Mouse (Mus musculus) heart, adult 18-20 months (tissue): ENCODE results near the gene Aym1. TPM values are rescaled to one million over a fixed set of nuclear protein-coding genes. Genes with fewer than 3 reads are reported as not detected.
"Not testable (repeated sequence)": the region's sequence is repeated elsewhere in the genome, so short reads cannot be mapped to it uniquely, and the experiment has no call there.

Experiments
- DNase-seq, 2 experiments: peaks; one replicate each; pipeline ENCODE4 v3.0.0; 2021 to 2022; ENCODE audit warnings: mixed read lengths in 1 of 2
- total RNA-seq, 2 experiments: library from RNA; stranded (reverse); gene quantifications; 2 replicates each; pipeline ENCODE4 v1.2.3; 2021

Gene Aym1
- total RNA-seq, 2 experiments from 2014 or later = not detected

GRCm38 (mm10) chr5:113352636-113353035, 4.5 kb upstream of the Aym1 start:
- DNase-seq = no peak

- no peak for DNase-seq
Measured at GRCm38 (mm10) chr5:113354311-113354710, 2.8 kb upstream of the Aym1 start.

DNA sequence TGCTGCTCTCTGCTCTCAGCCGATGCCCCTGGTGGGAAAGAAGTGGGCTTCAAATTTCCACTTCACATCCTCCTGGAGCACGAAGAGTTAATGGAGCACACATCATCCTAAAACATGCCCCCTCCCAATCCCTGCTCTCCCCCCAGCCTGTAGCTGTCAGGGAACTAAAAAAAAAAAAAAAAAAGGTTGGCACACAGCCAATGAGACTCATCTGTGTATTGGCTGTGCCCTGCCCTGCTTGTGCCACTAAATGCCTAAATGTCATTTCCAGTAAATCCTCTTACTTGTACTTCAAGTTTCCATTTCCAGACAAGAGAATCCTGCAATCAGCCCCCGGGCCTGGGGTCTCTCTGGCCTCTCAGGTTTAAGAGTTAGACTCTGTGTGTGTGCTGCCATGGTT, 562 bp downstream of the Aym1 start:
- no peak for DNase-seq

GRCm38 (mm10) chr5:113358833-113359232, 1.7 kb downstream of the Aym1 start:
- peak in 1 of 2 experiments; percentile 39 for DNase-seq

DNA sequence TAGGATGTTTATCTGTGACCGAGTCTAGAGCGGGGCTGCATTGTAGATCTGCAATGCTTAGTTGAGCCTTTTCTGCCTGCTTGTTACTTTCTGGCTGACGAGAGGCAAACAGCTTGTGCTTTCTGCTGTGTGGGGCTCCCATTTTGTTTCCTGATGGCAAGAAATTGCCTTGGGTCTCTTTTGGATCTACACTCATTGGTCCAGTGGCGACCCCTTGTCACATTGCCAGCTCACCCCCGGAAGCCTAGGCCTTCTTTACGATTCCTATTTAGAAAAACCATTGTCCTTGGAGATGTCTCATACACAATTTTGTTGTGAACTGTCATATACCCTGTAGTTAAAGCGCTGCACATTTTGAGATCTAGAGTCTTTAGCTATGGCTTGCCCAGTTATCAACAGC, 4.2 kb downstream of the Aym1 start:
- no peak for DNase-seq

DNA sequence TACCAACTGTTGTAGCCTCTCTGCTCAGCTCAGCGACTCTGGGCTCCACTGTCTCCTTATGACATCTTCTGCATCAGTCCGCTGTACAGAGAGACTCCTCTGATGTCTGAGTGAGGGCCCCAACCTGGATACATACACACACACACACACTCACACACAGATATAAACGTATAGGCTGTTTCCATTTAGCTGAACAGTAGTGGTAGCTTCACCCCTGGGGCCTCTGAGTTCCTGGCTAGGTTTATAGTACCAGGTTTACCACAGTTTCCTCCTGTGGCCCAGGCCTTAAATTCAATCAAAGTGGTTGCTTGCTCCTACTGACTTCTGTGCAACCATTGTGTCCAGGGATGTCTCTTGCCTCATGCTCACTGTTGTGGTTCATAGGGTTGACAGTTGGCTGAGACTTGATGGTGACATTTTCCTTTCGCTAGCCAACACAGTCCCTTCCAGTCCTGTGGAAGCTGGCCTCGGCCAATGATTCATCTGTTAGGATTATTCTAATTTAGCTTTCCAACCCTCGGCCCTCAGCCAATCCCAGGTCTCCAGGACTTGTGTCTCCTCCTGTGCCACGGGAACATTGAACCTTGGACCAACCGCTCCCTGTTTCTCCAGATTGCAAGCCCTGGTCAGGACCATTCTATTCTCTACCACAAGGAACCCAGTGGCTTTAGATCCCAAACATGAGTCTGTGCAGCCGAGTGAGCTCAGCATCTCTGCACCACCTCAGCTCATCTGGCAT, 5.3 kb downstream of the Aym1 start:
- no peak for DNase-seq

- DNase-seq = no peak
Measured at GRCm38 (mm10) chr5:113363177-113363576, 6.1 kb downstream of the Aym1 start.

GRCm38 (mm10) chr5:113365921-113366320, 8.8 kb downstream of the Aym1 start:
- DNase-seq = peak; percentile 68 to 86

GRCm38 (mm10) chr5:113367726-113368125, 10.6 kb downstream of the Aym1 start:
- not testable (repeated sequence) for DNase-seq

- DNase-seq = no peak
Measured at GRCm38 (mm10) chr5:113369262-113369868, 12.3 kb downstream of the Aym1 start.

GRCm38 (mm10) chr5:113372449-113372848, 15.4 kb downstream of the Aym1 start:
- DNase-seq = no peak

DNA sequence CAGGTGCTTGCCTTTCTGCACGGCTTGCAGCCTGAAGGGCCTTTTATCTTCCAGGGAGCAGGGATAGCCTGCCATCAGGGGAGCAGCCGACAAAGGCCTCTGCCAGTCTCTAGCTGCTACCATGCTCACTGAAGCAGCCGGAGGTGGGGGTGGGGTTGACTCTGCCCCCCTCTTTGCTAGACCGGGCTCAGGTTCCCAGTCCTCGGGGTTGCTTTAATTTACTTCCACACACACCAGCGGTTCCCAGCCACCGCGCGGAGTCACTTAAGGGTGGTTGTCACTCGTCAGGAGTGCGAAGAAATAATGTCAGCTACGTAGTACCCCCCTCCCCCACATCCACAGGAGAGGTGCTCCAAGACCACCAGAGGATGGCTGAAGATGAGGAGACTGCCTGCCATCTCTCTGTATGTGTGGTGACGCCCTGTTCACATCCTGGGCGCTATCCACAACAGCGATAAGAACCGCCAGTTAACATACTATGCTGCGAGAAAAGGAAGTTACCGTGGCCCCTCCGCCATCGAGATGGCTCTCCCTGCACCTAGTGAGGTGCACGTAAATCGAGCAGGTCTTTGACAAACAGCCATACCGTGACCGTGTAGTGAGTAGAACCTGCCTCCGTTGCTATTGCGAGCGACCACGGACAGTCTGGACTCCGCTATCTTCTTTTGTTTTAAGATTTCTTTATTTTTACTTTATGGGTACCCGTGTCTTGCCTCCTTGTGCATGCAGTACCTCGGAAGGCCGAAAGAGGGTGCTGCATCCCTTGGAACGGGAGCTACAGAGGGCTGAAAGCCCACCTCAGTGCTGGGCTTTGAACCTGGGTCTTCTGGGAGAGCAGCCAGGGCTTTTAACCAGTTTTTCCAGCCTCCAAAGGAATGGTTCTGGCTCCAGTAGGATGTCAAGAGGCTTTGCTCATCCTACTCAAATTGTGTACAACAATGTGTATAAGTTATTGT, 16.2 kb downstream of the Aym1 start:
- DNase-seq = peak; percentile 10 to 59

- no peak for DNase-seq
Measured at GRCm38 (mm10) chr5:113374290-113374689, 17.2 kb downstream of the Aym1 start.

DNA sequence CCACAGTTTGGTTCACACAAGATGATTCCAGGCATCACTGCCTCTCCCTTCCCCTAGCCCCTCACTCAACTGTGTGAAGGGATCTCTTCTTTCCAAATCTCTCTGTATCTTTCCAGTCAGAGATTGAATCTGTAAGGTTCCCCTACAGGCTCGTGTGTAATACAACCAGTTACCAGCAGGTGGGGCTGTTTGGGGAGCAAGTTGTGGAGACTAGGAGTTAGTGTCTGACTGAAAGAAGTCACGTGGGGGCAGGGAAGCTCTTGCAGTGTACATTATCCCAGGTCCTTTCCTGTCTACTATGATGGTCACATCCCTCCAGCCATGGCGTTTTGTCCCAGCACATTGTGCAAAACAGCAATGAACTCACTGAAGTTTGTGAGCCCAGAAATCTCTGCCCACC, 18.7 kb downstream of the Aym1 start:
- peak; percentile 8 to 63 for DNase-seq

- no peak for DNase-seq
Measured at GRCm38 (mm10) chr5:113376292-113376691, 19.2 kb downstream of the Aym1 start.

DNA sequence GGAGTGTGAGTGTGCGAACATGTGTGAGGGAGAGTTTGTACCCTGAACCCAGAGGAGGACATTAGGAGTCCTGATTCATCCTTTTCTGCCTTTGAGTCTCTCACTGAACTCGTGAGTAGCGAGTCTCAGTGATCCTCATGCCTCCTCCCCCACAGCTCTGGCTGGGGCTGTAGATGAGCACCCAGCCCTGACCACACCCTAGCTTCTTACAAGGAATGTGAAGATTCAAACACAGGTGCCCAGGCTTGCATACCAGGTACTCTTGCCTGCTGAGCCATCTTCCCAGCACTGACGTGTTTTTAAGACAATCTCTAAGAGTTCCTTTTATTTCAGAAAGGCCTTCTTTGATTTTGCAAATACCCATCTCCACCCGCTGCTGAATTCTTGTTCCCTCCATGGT, 22.3 kb downstream of the Aym1 start:
- DNase-seq = no peak

DNA sequence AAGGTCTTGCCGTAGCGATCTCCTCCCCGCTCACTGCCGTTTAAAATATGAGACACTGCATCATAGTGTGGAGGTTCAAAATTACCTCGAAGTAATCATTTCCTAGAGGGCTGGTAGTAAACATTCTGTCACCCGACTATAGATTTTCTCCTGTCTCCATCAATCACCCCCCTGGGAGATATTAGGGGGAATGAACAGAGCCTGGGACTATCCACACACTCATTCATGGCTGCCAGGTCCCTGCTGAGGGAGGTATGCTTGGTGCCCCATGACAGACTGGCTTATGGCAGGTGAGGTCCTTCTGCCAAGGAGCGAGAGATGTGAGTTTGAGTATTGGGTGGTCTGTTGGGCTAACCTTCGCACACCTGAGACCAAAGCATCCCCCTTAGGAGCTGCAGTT, 23.5 kb downstream of the Aym1 start:
- no peak for DNase-seq

GRCm38 (mm10) chr5:113382580-113382979, 25.5 kb downstream of the Aym1 start:
- DNase-seq = no peak

GRCm38 (mm10) chr5:113393766-113394165, 36.7 kb downstream of the Aym1 start:
- DNase-seq = no peak

- no peak for DNase-seq
Measured at GRCm38 (mm10) chr5:113396286-113396934, 39.3 kb downstream of the Aym1 start.

DNA sequence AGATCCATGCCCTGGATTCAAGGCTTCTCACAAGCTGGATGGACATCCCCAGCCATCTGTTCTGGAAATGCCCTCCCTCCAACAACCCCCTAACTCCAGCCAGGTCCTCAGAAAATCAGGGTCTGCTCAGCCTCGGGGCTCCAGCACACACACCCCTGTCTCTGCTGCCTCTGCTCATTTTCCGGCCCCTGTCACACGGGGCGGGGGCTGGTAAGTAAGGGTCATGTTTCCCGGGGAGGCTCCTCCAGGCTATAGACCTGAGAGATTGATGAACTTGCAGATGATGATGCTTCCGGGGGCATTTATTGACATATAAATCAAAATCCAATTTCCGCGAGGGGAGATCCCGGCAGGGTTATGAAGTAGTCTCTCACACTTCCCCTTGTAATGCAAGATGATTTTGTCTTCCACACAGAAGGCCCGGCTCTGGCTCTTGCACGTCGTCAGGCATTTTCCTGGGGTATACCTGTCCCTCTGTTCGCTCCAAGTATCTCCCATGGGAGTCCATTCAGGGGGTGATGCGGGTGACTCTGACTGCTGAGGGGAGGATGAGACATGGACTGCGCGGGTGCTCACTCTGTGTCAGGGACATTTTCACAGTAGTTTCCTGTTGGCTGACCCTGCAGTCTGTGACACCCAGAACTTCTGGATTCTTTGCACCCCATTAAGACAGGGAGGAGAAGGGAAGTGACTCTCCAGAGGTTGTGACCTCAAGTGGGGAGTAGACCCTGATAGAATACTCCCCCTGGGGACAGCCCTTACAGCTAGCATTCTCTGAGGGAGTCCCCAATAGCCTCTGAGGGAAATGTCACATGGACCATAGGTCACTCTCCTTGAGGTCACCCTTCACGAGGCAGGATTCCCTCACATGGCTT, 40.6 kb downstream of the Aym1 start:
- no peak for DNase-seq
